Mouse (Mus musculus) liver, postnatal 0 days (tissue): Measurements from ENCODE around the gene B3gnt8.

Experiments used
- CTCF ChIP-seq: sonication (generic); IDR thresholded peaks from 2 replicates; pipeline ENCODE4 v1.5.1; 2016; ENCODE audit warnings: antibody characterized with exemption, low read depth
- EP300 ChIP-seq: IDR thresholded peaks from 2 replicates; pipeline ENCODE4 v1.6.1; 2016; ENCODE audit warnings: antibody characterized with exemption, low read depth, mild to moderate bottlenecking

GRCm38 (mm10) chr7:25681341-25682231 is 55.1 kb downstream of the B3gnt8 start:
- TF ChIP-seq CTCF: no peak
- TF ChIP-seq EP300: no peak
